In genomic region chr5:135460833-135461173, GRCm38 (mm10) we compare ENCODE assay signal across 8 mouse cellular contexts.
DNase-seq lines count a peak whose midpoint lies in the region; ATAC-seq and TF ChIP-seq lines count a peak whose summit lies in the region.

No protein-coding gene starts in this region.

- no peaks in the 10 kb centered on the region for H3K9me3 ChIP-seq in forebrain, embryonic 15.5 days
- H3K9me3 ChIP-seq in neural tube, embryonic 13.5 days, result no peaks in the 10 kb centered on the region

- H3K4me1 ChIP-seq in liver, adult 2 months (ENCODE audit: control insufficient read depth, insufficient read depth, low read length), result no peaks in the 10 kb centered on the region; the same call in 1 of the 2 replicates
- H3K4me1 ChIP-seq in forebrain, embryonic 15.5 days, result peaks cover 11% of the 10 kb centered on the region; the same call in 1 of the 2 replicates
- H3K4me1 ChIP-seq in neural tube, embryonic 13.5 days (replicated peaks), result peaks cover 22% of the 10 kb centered on the region

- intact Hi-C loops in gastrocnemius, adult 2 months (cut with DNase I), result no loop called here
- intact Hi-C loops in gastrocnemius, postnatal 14 days (cut with DNase I; ENCODE audit: low total_unique reads), result no loop called here

- H3K36me3 ChIP-seq in liver, adult 2 months (ENCODE audit: control insufficient read depth, insufficient read depth, low read length), result no peaks in the 10 kb centered on the region
- H3K36me3 ChIP-seq in forebrain, embryonic 15.5 days, result peaks cover 10% of the 10 kb centered on the region; the same call in 1 of the 2 replicates
- peaks cover 40% of the 10 kb centered on the region for H3K36me3 ChIP-seq in neural tube, embryonic 13.5 days

- peak overlapping the region; percentile 58 for H3K4me3 ChIP-seq in gastrocnemius, adult 2 months
- no peak overlapping the region for H3K4me3 ChIP-seq in liver, adult 2 months (ENCODE audit: insufficient read depth, low read depth, low read length)
- no peak overlapping the region for H3K4me3 ChIP-seq in forebrain, embryonic 15.5 days
- no peak overlapping the region for H3K4me3 ChIP-seq in neural tube, embryonic 13.5 days

- 77% methylated on average over 4 of the region's 4 CpGs for WGBS in liver, adult 2 months
- 52% methylated on average over 4 of the region's 4 CpGs for WGBS in forebrain, embryonic 15.5 days
- 28% methylated on average over 4 of the region's 4 CpGs for WGBS in neural tube, embryonic 13.5 days

- H3K79me2 ChIP-seq in liver, adult 2 months (ENCODE audit: control insufficient read depth, insufficient read depth, low read length), result no peaks in the 10 kb centered on the region

- no peak overlapping the region for H3K4me2 ChIP-seq in forebrain, embryonic 15.5 days (replicated peaks)
- no peak overlapping the region for H3K4me2 ChIP-seq in neural tube, embryonic 13.5 days

- TF ChIP-seq POLR2A in liver, adult 2 months (IDR thresholded peaks at IDR 0.05; ENCODE audit: extremely low read depth, insufficient read depth, low read length), result no peak

- no peak for ATAC-seq in forebrain, embryonic 15.5 days (replicated peaks)
- peak; percentile 20 for ATAC-seq in neural tube, embryonic 13.5 days (ENCODE audit: low read depth)

- no peak for TF ChIP-seq CTCF in gastrocnemius, adult 2 months (IDR thresholded peaks at IDR 0.05)
- no peak for TF ChIP-seq CTCF in liver, adult 2 months (IDR thresholded peaks at IDR 0.05; ENCODE audit: low read depth, low read length)

- H3K27me3 ChIP-seq in liver, adult 2 months (ENCODE audit: control insufficient read depth, insufficient read depth, low read length), result no peaks in the 10 kb centered on the region
- no peaks in the 10 kb centered on the region for H3K27me3 ChIP-seq in forebrain, embryonic 15.5 days
- no peaks in the 10 kb centered on the region for H3K27me3 ChIP-seq in neural tube, embryonic 13.5 days

- no peak for DNase-seq in gastrocnemius, adult 2 months
- no peak for DNase-seq in gastrocnemius, postnatal 14 days
- no peak for DNase-seq in liver, adult 2 months (ENCODE audit: extremely low read depth, low read depth, low spot score)
- DNase-seq in liver, result no peak
- no peak for DNase-seq in right cerebral cortex, postnatal 10 days (ENCODE audit: low spot score in 2 of 2)
- no peak for DNase-seq in thymus, adult 18-20 months

- H3K9ac ChIP-seq in liver, adult 2 months (ENCODE audit: low read depth, low read length), result peak overlapping the region; percentile 9; the same call in 1 of the 2 replicates
- no peak overlapping the region for H3K9ac ChIP-seq in forebrain, embryonic 15.5 days (replicated peaks)
- H3K9ac ChIP-seq in neural tube, embryonic 13.5 days, result 0 out of 2 replicates have a peak overlapping the region, but pooled peaks have one; percentile 8

- peak overlapping the region; percentile 83 for H3K27ac ChIP-seq in gastrocnemius, adult 2 months
- peak overlapping the region; percentile 68 for H3K27ac ChIP-seq in liver, adult 2 months (replicated peaks; ENCODE audit: insufficient read depth, low read depth, low read length)
- peak overlapping the region; percentile 56 for H3K27ac ChIP-seq in forebrain, embryonic 15.5 days (replicated peaks)
- H3K27ac ChIP-seq in neural tube, embryonic 13.5 days (replicated peaks), result peak overlapping the region; percentile 83
